Mouse (Mus musculus) left cerebral cortex, postnatal 25 days (tissue): ENCODE measurements around the gene Dot1l. TPM values are rescaled to one million over a fixed set of nuclear protein-coding genes. Genes with fewer than 3 reads are reported as not detected.
A peak's percentile ranks its signal among the peaks of the same experiment; 100 is the strongest.
"Not testable (repeated sequence)": the region's sequence is repeated elsewhere in the genome, so short reads cannot be mapped to it uniquely, and the experiment has no call there.

Experiments used
- DNase-seq, 2 experiments: peaks; one replicate each; pipeline ENCODE4 v3.0.0; 2022; ENCODE audit warnings: low spot score in 2 of 2, mixed read lengths in 1 of 2
- intact Hi-C: fragments of 180-260 bp; cut with DNase I; formaldehyde crosslinking; loops from one replicate; pipeline ENCODE4 v1.15.1; 2025
- total RNA-seq, 2 experiments: library from RNA; stranded (reverse); gene quantifications; 2 replicates each; pipeline ENCODE4 v1.2.3; 2021

Dot1l gene
- total RNA-seq, 2 experiments from 2014 or later, result 46.5 to 56.0 TPM

DNA sequence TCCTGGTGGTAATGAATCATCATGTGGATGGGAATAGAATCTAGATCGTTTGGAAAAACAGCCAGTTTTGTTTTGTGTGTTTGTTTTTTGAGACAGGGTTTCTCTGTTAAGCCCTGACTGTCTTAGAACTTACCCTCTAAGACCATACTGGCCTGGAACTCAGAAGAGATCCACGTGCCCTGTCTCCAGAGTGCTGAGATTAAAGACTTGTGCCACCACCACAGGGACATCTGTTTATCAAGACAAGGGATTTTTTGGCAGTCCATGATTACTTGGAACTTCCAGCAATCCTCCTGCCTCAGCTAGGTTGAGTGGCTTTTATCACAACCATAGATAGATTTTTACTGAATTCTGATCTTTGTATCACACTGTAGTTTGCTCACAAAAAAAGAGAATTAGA is 69.8 kb downstream of the Dot1l start:
- intact Hi-C loops, result loop anchor here (5.0 kb wide), 1 partner anchor 167 kb away; no protein-coding TSS in a partner anchor
- no peak for DNase-seq

DNA sequence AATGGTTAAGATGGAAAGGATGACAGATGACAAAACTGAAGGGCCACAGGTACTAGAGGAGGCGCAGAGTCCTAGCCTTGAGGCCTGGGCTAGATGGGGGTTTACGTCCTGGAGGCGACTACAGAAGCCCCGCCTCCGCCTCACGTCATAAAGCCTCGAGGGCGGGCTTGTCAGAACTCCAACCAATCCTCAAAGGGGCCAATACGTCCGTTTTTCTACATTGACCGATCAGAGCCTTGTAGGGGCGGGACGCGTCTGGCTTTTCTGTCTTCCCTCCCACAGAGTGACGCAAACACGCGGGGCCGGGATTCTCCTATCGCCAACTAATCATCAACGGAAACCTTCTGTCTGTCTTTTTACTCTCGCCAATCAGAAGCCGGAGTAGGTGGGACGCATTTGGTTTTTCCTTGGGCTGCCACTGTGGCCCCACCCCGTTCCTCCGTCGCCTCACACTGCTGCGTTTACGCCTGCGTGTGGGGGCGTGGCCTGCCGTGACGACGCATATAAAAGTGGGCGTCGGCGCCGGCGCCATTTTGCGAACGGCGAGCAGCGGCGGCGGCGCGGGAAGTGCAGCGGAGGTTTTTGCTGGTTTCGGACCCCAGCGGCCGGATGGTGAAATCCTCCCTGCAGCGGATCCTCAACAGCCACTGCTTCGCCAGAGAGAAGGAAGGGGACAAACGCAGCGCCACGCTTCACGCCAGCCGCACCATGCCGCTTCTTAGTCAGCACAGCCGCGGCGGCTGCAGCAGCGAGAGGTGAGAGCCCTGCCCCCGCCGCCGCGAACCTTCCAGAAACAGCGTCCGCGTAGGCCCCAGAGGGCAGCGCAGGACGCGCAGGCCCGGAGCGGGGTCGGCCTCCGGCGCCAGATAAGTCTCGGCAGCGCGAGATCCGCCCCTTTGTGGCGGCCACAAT is 71.4 kb downstream of the Dot1l start, which contains the start of gene Oaz1:
Gene Oaz1, plus strand, starts transcription at position 506 of the 912 bp plus-strand sequence.
- DNase-seq, result peak; percentile 99 to 100
- intact Hi-C loops, result loop anchor here (1.0 to 5.0 kb wide), 3 partner anchors 14 to 166 kb away; partner anchors contain the start of genes Lsm7 and Sppl2b

DNA sequence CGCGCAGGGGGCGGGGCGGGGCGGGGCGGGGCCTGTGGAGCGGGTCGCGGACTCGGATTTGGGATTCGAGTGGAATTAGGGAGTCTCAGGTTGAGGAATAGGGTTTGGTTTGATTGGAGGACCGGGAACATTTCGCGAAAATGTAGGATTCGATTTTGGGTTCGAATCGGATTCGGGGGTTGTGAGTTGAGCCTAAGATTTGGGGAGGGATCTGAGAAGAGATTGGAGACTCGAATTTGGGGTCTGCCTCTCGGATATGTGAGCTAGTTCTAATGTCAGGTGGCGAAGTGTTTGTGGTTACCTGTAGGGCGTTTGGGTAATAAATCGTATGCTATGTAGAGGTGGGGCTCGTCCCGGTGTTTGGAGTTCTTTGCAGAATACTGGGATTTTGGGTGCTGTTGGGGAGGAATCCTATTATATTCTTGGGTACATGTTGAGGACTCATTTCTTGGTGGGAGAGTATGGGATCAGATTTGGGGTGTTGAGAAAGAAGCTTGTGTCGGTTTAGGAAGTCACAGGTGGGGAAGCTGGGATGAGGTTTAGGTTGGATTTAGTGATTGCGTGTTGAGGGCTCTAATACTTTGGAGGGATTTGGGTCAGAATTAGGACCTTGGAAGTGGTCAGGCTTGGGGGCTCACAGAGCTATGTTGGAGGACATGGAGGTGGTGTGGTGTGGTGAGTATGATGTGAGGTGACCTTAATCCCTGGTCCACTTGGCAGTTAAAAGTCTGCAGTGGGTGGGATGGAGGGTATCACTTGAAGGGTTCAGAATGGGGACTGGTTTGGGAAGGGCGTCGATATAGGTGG is 72.3 kb downstream of the Dot1l start:
- intact Hi-C loops, result loop anchor here (2.0 to 5.0 kb wide), 2 partner anchors 14 to 165 kb away; no protein-coding TSS in a partner anchor
- no peak for DNase-seq

DNA sequence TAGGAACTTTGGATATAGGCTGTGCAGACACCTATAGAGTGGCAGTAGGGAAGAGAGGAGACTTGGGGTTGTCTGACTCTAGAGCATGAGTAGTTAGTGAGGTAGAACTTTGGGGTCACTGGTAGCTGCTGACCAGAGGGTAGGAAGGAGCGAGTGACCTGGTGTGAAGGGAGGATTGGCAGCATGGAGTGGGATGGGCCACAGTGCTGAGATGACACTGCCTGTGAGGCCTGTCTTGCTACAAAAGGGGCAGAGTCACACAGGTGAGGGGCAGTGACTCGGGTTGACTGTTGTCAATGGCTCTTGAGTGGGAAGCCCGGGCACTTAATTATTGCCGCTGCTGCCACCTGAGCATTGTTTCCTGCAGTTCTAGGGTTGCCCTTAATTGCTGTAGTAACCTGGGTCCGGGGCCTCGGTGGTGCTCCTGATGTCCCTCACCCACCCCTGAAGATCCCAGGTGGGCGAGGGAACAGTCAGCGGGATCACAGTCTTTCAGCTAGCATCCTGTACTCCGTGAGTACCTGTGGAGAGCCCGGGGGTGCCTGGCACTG is 72.9 kb downstream of the Dot1l start:
- no peak for DNase-seq
- intact Hi-C loops, result loop anchor here (2.0 to 5.0 kb wide), 2 partner anchors 13 to 164 kb away; no protein-coding TSS in a partner anchor

DNA sequence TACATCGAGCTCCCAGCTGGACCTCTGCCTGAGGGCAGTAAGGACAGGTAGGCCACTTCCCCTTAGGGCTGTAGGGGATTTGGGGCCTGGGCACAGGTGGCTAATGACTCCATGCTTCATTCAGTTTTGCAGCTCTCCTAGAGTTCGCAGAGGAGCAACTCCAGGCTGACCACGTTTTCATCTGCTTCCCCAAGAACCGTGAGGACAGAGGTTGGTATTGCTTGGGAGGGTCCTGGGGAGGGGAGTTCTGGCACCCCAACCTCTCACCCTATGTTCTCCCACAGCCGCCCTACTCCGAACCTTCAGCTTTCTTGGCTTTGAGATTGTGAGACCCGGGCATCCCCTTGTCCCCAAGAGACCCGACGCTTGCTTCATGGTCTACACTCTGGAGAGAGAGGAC is 73.6 kb downstream of the Dot1l start:
- intact Hi-C loops, result loop anchor here (5.0 kb wide), 1 partner anchor 164 kb away; no protein-coding TSS in a partner anchor
- not testable (repeated sequence) for DNase-seq

DNA sequence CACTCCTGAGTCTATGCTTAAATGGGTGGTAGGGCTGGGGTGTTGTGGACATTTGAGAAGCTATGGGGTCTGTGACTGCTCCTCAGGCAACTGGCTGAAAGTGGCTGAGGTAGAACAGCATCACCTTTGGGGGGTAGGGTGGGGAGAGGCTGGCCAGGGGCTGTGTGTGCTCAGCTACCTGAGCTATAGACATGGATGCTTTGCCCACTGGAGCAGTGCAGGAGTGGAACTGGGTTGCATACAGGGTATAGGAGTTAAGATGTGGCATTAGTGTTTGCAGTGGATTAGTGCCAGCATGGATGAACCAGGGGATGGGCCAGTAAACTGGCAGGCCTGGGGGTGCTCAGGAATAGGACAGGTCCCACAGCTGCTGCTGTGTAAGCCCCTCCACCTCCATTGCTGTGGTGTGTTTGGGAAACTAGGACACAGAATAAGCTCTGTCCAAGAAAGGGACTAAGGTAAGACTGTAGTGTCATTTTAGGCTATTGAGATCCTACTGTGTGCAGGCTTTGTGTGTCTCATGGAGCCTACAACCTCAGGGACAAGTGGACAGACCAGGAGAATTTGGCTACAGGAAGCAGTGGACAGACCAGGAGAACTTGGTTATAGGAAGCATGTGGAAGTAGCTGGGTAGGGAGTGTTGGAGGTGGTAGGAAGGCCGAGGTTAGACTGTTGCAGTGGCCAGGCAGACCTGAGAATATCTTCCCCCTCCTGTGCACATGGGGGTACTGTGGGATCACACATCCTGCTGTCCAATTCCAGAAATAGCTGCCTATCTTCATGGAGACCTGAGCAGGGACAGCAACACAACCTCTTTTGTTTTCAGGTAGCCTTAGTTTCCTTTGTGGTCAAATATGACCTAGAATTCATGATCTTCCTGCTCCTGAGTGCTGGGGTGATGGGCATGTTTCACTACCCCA is 74.6 kb downstream of the Dot1l start:
- intact Hi-C loops, result loop anchor here (5.0 kb wide), 1 partner anchor 163 kb away; no protein-coding TSS in a partner anchor

DNA sequence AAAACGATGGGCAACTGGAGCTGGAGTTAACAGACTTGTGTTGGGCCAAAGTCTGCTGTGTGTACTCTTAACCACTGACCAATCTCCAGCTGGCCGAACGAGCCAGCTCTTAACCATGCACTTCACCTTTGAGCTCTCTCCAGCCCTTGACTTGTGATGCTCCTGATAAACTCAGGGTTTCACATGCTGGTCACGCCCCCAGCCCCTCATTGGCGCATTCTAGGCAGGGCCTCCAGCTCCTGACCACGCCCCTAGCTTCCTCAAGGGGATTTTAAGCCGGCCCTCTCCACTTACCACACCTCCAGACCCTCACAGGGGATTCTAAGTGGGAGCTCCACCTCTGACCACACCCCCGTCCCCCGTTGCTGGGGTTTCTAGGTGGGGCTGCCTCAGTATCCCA is 76.1 kb downstream of the Dot1l start:
- intact Hi-C loops, result no loop called here
- DNase-seq, result no peak

More for the DNA sequence above, 74.6 kb downstream of the Dot1l start:
- no peak for DNase-seq

DNA sequence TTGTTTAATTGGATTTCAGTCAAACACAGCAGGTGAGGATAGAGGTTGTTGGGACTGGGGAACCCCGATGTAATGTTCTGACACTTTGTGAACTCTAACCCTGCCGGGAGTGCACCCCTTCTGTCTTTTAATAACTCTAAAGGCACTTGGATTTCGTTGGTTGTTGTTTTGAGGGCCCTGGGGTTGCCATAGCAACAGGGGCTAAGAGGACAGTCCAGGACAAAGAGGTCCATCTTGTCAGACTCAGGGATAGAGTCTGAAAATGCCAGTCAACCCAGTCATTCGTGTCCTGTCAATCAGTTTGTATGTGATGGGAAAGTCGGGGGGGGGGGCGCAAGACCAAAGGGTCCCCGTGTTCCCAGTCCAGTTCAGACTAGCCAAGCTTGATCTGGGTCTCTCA is 77.8 kb downstream of the Dot1l start:
- intact Hi-C loops, result no loop called here
- DNase-seq, result no peak

DNA sequence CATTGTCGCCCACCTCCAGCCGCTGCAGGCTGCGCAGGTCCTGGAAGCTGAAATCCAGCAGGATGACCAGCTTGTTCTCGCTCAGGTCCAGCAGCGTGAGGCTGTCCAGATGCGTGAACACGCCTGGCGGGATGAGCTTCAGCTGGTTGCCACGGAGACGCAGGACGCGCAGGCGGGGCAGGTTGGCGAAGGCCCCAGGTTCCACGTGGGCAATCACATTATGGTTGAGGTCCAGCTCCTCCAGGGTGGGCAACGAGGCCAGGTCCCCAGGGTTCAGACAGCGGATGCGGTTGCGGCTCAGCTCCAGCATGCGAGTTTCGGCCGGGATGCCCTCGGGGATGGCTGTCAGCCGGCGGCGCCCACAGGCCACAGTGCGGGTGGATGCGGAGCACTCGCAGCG is 80.6 kb downstream of the Dot1l start:
- intact Hi-C loops, result no loop called here
- no peak for DNase-seq

DNA sequence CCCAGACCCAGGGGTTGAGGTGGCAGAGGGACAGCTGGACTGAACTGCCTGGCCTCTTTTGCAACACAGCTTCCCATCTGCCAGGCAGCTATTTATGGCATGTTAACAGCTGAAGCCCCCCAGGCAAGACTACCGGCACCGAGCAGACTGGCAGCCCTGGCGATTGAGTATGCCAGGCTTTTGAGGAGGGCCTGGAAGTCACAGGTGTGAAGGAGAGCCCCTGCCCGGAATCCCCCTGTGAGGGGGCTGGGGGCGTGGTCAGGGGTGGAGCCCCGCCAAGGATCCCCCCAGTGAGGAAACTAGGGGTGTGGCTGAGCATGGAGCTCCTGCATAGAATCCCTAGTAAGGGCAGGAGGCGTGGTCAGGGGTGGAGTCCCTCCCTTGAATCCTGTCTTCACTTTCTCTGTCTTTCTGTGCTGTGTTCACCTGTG is 82.0 kb downstream of the Dot1l start:
- DNase-seq, result no peak
- intact Hi-C loops, result no loop called here

DNA sequence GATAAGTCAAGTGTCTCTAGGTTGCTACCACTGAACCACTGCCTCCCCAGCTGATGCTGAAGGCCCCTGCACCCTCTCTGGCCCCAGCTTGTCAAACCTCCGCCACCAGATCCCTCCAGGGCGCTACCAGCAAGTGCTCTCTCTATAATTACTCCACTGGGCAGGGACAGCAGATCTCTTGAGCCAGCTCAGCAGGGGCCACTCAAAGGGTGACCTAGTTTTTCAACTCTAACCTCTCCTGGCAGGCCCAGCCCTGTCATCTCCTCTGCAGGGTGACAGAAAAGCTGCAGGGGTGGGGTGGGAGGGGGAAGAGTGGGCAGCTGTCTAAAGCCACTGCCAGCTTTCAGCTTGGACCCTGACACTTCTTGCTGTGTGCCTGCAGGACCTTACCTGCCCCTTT is 82.8 kb downstream of the Dot1l start:
- intact Hi-C loops, result no loop called here
- no peak for DNase-seq

DNA sequence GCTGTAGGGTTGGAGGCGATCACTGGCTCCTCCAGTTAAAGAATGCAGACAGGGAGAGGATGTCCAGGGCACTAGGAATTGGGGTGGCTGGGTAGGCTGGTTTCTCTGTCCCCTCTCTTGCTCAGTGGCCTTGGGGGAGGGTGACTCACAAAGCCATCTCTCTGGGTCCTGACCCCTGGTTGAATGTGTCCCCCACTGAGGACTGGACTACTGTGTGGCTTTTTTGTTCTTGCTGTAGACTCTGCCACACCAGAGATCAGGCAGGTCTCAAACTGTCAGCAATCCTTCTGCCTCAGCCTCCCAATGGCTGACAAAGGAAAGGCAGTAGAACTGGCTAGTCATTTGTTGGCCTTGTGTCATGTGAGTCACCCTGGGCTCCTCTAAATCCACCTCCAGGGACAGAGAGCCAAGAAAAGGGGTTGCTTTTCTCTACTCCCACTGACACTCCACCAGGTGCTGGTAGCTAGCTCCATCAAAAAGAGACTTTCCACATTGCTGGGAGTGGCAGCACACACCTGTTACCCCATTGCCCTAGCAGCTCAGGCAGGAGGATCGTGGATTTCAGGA is 83.4 kb downstream of the Dot1l start:
- intact Hi-C loops, result no loop called here

DNA sequence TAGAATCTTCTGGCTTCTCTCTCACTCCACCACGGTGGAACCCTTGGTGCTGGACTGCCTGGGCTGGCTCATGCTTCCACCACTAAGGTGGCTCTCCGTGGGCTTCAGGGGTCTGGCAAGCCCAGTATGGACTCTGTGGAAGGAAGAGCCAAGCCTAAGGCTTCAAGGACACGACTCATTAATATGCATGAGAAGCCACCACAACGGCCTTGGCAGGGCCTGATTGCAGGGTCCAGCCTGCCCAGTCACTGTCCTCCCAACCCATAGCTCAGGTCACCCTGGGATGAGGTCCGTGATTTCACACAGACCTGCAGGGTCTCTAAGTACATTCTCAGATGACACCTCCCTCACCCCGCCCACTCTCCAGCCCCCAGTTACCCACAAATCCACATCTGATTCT is 84.8 kb downstream of the Dot1l start:
- intact Hi-C loops, result loop anchor here (2.0 kb wide), 1 partner anchor 13 kb away; the partner anchor contains the start of gene Oaz1

More for the DNA sequence above, 83.4 kb downstream of the Dot1l start:
- DNase-seq, result no peak

DNA sequence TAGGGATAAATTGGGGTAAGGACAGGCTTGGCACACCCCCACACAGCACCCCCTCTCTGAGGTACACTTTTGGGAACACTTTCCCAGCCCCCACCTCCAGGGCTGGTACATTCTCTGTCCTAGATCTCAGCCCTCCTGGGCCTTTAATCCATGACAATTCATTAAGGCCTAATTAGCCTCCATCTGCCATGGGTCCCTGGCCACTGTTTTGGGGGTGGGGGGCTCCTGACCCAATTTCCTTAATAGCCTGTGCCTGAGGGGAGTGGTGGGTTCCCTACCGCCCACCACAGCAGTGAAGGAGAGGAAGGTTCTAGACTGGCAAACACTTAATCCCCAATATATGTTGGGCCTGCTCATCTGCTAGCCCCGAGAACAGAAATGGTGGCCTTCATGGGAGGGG is 86.7 kb downstream of the Dot1l start:
- DNase-seq, result no peak
- intact Hi-C loops, result loop anchor here (2.0 kb wide), 1 partner anchor 15 kb away; the partner anchor contains the start of gene Oaz1

More for the DNA sequence above, 84.8 kb downstream of the Dot1l start:
- DNase-seq, result no peak

DNA sequence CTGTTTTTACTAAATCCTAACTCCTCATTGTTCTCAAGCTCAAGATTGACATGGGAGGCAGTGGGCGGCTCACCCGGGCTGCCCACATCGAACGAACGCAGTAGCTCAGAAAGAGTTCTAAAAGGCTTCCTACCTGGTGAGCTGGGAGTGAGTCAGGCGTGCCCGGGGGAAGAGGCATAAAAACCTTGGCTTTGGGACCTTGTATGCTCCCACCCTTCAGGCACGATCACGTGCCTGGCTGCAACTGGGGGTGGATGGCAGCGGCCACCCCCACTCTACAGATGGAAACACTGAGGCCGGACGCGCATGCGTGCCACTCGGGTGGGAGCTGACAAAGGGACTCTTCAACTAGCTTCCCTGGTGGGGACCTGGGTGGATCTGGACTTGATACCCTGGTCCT is 87.3 kb downstream of the Dot1l start:
- DNase-seq, result peak in 1 of 2 experiments; percentile 66
- intact Hi-C loops, result no loop called here

DNA sequence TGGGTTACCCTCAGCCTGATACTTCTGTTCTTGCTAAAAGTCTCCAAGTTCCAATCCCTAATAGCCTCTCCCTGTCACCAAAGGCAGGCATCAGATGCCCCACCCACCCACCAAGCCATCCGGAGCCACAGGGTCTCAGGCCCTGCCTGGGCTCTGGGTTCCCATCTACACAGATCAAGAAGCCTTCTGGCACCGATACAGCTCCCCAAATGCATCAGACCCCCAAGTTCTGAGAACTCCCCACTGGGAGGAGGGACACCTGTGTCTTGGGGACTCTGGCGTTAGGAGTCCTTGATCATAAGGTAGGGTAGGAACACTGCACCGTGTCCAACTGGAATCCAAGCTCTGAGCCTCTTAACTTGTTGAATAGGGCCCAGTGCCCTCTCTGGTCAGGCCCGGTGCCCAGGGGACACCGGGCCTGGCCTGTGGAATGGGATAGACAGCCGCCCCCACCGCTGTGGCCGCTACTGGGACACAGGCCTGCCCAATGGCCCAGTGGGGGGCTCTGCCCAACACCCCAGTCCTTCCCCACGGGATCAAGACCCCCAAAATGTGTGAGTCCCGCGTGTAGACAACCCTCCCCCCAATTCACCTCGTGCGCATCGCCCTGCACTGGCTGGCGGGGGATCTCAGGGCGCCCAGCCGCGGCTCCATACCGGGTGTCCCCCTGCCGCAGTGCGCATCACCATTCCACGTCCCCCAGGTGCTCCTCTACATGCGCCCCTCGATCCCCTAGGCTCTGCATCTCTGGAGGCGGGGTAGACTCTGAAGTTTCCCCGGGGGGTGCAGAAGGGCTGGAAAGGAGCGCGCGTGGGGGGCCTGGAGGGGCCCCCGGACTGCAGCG is 88.3 kb downstream of the Dot1l start:
- intact Hi-C loops, result no loop called here
- no peak for DNase-seq

DNA sequence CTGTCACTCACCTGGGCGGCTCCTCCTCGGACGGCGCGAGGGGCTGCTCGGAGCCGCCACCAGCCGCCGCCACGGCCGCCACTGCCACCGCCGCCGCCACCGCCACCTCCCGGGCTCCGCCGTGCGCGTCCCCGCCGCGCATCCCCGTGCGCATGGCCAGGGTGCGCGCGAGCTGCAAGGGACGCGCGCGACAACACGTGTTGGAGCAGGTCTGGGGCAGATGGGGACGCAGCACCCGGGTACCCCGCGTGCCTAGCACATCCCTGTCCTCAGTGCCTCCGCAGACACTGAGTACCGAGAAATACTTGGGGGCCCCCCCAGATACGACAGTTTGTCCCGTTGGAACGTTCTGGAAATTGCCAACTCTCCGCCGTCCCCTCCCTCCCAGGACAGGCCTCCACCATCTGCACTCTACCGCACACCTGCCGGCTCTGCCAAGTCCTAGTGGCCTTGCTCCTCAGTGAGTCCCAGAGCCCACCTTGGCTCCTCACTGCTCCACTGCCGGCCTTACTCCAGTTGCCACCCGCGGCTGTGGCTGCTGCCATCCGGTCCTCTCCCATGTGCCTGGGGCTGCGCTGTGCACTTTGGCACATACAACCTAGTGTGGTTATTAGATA is 89.0 kb downstream of the Dot1l start, which contains the start of gene Lingo3:
Gene Lingo3, minus strand, starts transcription at position 109 of the 617 bp plus-strand sequence.
- peak; percentile 60 to 65 for DNase-seq
- intact Hi-C loops, result no loop called here
